Mouse (Mus musculus) 3134 (cell line): Measurements from ENCODE around the gene Baz1a.

Experiments
- DNase-seq: peaks from one replicate; pipeline ENCODE4 v3.0.0-alpha.2; 2011; ENCODE audit warnings: low spot score; ENCODE audit not compliant: insufficient read length; ENCODE audit errors: extremely low read depth

Gene Baz1a

GRCm38 (mm10) chr12:55013626-55014398 is at the start of gene Baz1a:
Gene Baz1a, minus strand, starts transcription at chr12:55014348.
- no peak for DNase-seq

DNA sequence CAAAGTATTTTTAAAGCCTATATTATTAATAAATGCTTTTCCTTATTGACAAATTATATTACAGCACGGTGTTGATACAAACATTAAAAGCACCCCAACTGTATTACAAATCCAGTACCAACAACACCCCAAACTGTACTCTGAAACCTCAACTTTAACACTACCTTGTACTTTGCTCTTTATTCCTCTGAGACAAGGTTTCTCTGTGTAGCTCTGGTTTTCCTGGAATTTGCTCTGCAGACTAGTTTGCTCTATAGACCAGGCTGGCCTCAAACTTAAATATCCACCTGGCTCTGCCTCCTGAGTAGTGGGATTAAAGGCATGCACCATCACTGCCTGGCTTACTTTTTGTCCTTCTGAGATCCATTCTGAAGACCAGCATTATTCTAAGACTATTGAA is 48.0 kb upstream of the Baz1a start:
- no peak for DNase-seq

DNA sequence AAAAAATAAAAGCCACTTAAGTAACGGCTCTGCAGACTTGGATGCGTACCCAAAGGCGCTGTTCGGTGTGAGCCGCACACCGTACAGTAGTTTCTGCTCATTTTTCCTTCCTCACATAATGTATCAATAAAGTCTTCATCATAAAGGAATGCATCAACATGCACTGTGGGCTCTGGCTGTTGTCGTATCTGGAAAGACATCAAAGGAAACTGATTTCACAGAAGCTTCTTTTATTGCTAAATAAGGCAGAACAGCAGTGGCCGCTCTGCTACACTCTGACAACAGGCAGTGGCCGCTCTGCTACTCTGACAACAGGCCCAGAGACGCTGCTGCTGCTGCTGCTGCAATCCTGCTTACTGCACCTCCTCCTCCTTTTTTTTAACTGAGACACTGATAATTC is 46.9 kb upstream of the Baz1a start:
- no peak for DNase-seq

GRCm38 (mm10) chr12:55060212-55060898 is 46.2 kb upstream of the Baz1a start:
- no peak for DNase-seq

- no peak for DNase-seq
Measured at GRCm38 (mm10) chr12:55059812-55060211, 45.7 kb upstream of the Baz1a start.

GRCm38 (mm10) chr12:55058865-55059615 is 44.9 kb upstream of the Baz1a start:
- no peak for DNase-seq

DNA sequence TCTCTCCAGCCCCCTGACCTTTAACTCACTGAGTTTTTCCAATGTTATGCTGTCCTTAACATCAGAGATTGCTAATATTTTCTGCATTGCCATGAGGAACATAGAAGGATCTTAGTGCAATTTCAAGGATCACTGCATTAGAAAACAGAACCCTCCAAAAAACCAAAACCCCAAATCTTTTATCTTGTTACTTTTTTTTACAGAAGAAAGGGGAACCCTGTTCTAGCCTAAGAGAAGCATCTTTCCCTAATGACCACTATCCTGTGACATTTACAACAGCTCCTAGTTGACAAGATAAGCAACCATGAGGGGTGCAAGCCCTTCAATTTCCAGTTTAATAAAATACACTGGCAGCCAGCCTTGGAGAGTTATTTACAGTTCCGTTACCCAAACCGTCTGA is 42.6 kb upstream of the Baz1a start:
- no peak for DNase-seq

GRCm38 (mm10) chr12:55054551-55055241 is 40.5 kb upstream of the Baz1a start:
- DNase-seq = no peak

DNA sequence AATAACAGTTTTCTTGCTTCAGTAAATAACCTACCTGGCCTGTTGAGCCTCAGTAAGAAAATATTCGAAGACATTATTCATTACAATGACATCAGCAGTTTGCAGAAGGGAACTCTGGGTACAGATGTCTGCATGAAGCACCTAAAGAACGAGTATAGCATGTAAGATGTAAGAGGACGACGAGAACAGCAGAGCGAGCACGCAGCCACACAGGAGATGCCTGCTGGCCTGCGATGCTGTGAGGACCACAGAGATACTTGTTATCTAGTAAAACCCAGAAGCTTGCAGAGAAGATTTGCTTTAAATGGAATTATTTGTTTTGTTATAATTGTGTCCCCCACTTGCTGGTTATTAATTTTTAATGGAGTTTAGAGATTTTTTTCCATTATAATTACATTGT is 39.1 kb upstream of the Baz1a start:
- DNase-seq = no peak

GRCm38 (mm10) chr12:55051210-55052173 is 37.3 kb upstream of the Baz1a start:
- no peak for DNase-seq

GRCm38 (mm10) chr12:55049731-55050353 is 35.7 kb upstream of the Baz1a start:
- no peak for DNase-seq

DNA sequence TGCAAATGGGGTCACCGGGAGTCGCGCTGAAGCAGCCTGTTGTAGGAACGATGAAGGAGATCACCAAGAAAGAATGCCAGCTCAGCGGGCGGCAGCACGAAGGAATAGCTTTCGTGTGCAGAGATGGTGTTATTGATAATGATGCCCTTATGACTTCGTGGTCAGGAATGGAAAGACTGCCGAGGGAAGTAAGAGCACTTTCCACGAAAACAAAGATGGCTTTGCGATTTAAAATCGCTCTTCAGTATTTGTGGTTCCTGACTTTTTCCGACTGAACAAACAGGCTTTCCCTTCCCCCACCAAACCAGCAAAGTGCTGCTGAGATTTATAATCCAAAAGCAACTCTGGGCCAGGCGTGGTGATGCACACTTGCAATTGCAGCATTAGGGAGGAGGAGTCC is 26.9 kb upstream of the Baz1a start:
- no peak for DNase-seq

DNA sequence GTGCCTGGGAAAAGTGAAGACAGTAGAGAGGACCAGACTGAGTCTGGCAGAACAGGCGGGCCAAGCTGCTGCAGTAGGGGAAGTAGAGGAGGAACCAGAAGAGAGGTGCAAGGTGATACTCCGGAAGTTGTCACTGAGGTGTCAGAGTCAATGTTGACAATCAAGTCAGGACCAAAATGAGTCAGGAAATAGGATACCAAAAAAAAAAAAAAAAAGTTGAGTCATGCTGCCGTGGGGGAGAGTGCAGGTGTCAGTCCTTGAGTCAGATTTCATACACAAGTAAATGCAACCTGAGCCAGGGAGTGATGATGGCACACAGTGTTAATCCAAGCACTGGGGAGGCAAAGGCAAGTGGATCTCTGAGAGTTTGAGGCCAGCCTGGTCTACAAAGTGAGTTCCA is 12.9 kb upstream of the Baz1a start:
- DNase-seq = peak; percentile 26

DNA sequence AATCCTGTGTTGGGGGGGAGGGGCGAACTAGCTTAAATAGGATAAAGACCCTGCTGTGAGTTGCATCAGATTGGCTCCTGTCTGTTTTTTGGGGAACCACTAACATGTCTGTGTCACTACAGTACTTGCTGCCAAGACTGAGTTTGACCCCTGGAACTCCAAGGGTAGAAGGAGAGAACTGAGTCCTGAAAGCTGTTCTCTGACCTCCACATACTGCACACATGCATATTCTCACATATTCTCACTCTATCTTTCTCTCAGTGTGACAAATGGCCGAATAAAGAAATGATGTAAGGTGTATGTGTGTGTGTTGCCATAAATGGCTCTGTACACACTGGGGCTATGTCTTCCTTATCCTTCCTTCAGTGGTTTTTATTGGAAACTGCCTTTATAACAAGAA is 9.1 kb upstream of the Baz1a start:
- DNase-seq = no peak

DNA sequence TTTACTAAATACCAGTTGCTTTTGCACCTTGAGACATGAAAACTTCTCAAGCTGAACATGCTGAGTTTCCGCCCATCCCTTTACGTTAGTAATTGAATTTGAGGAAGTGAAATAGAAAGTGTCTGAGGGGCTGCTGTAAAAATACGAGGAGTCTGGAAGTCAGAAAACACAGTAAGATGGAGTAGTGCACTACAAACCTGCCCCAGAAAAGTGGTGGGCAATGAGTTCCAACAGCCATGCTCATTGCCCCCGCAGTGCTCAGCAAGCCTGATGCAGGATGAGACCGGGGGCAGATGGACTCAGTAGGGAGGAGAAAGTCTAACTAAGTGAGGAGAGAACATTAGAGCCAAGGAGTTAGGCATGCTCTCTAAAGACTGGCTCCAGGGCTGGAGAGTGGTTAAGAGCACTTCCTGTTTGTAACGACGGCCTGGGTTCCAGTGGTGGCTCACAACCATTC is 5.3 kb upstream of the Baz1a start:
- no peak for DNase-seq

GRCm38 (mm10) chr12:55017119-55017721 is 3.1 kb upstream of the Baz1a start:
- no peak for DNase-seq

- DNase-seq = no peak
Measured at GRCm38 (mm10) chr12:55016339-55017118, 2.4 kb upstream of the Baz1a start.

DNA sequence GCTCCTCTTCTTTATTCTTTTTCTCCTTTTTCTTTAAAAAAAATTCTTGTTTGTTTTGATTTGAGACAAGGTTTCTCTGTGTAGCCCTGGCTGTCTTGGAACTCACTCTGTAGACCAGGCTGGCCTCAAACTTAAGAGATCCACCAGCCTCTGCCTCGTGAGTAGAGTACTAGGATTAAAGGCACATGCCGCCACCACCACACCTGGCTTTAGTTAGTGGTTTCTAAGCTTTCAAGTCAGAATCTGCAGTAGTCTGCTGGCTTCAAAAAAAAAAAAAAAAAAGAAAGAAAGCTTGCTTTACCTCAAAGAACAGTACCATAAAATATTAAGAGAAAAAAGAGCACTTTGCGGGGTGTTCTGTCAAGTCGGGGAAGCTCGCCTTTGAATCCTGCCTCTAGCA is 1.3 kb upstream of the Baz1a start:
- DNase-seq = no peak
